8 mouse cellular contexts compared by ENCODE assay signal in the genomic region with DNA sequence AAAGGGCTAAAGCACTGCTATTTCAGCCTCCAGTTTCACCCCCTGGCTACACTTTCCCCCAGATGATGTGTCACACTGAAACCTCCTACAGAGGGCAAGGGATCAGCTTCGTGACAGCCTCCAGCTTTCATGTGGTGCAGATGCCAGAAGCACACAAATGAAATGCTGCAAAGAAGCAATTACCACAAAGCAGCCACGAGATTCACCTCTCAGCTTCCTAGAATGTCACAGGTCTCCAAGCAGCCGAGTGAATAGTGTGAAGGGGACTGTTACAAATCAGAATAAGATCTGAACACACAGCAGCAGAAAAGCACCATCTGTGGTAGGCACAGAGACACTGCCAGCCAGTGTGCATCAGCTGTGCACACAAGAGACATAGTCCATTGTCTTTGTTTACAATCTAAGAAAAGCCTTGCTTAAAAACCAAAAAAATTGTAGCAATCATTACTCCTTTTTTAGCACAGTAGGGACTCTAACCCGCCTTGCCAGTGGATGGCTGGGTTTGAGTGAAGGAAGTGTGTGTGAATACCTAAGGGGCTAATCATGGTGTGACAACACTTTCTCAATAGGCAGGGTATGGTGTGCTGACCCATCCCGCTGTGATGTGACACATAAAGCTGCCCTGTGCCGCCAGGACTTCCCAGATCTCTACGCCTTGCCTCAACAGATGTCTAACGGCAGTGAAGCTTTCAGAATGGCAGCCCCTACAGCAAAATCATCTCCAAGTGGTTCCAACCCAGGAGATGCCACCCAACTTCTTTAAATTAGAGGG. TPM values are rescaled to one million over a fixed set of nuclear protein-coding genes. Genes with fewer than 3 reads are reported as not detected.
A peak's percentile ranks its signal among the peaks of the same experiment; 100 is the strongest.
DNase-seq lines count a peak whose midpoint lies in the region; ATAC-seq lines count a peak whose summit lies in the region.

No protein-coding gene starts in this region.

- H3K27me3 ChIP-seq in kidney, embryonic 15.5 days = no peaks in the 10 kb centered on the region
- no peaks in the 10 kb centered on the region for H3K27me3 ChIP-seq in hindbrain, embryonic 13.5 days
- no peaks in the 10 kb centered on the region for H3K27me3 ChIP-seq in midbrain, embryonic 14.5 days (ENCODE audit: control insufficient read depth, insufficient read depth, low read length)

- peak; percentile 68 for ATAC-seq in kidney, embryonic 15.5 days (replicated peaks; ENCODE audit: low FRiP score)
- peak; percentile 75 for ATAC-seq in hindbrain, embryonic 13.5 days (ENCODE audit: low FRiP score)
- ATAC-seq in midbrain, embryonic 14.5 days (ENCODE audit: low FRiP score, low TSS enrichment) = peak; percentile 64; the same call in 1 of the 2 replicates
- ATAC-seq in megakaryocyte progenitor cell, adult 5-6 weeks (replicated peaks; ENCODE audit: poor library complexity) = no peak

- WGBS in kidney, embryonic 15.5 days = 22% methylated on average over 8 of the region's 8 CpGs
- 5% methylated on average over 8 of the region's 8 CpGs for WGBS in hindbrain, embryonic 13.5 days
- 11% methylated on average over 8 of the region's 8 CpGs for WGBS in midbrain, embryonic 14.5 days

- no peak overlapping the region for H3K4me3 ChIP-seq in kidney, embryonic 15.5 days (replicated peaks)
- no peak overlapping the region for H3K4me3 ChIP-seq in hindbrain, embryonic 13.5 days
- H3K4me3 ChIP-seq in midbrain, embryonic 14.5 days (replicated peaks; ENCODE audit: low read depth, low read length) = no peak overlapping the region

- H3K9me3 ChIP-seq in kidney, embryonic 15.5 days (replicated peaks) = no peaks in the 10 kb centered on the region
- no peaks in the 10 kb centered on the region for H3K9me3 ChIP-seq in hindbrain, embryonic 13.5 days
- H3K9me3 ChIP-seq in midbrain, embryonic 14.5 days (ENCODE audit: control insufficient read depth, low read length) = no peaks in the 10 kb centered on the region

- DNase-seq in kidney, adult 11 months = no peak
- DNase-seq in cerebellum, adult 9-10 months = peak; percentile 59
- peak; percentile 68 for DNase-seq in midbrain, embryonic 14.5 days
- DNase-seq in right cerebral cortex, postnatal 14 days = no peak
- DNase-seq in left cerebral cortex, adult 8-10 months (ENCODE audit: low spot score in 2 of 2) = no peak

- peaks cover 38% of the 10 kb centered on the region for H3K4me1 ChIP-seq in kidney, embryonic 15.5 days
- peaks cover 34% of the 10 kb centered on the region for H3K4me1 ChIP-seq in hindbrain, embryonic 13.5 days (replicated peaks)
- H3K4me1 ChIP-seq in midbrain, embryonic 14.5 days (ENCODE audit: control insufficient read depth, insufficient read depth, low read length) = peaks cover 35% of the 10 kb centered on the region

- H3K9ac ChIP-seq in kidney, embryonic 15.5 days = 0 out of 2 replicates have a peak overlapping the region, but pooled peaks have one; percentile 2
- peak overlapping the region; percentile 31 for H3K9ac ChIP-seq in hindbrain, embryonic 13.5 days
- peak overlapping the region; percentile 4; the same call in 1 of the 2 replicates for H3K9ac ChIP-seq in midbrain, embryonic 14.5 days (replicated peaks; ENCODE audit: low read length)

- no peaks in the 10 kb centered on the region for H3K36me3 ChIP-seq in kidney, embryonic 15.5 days
- H3K36me3 ChIP-seq in hindbrain, embryonic 13.5 days = no peaks in the 10 kb centered on the region
- H3K36me3 ChIP-seq in midbrain, embryonic 14.5 days (ENCODE audit: control insufficient read depth, insufficient read depth, low read length) = no peaks in the 10 kb centered on the region

- H3K4me2 ChIP-seq in kidney, embryonic 15.5 days = no peak overlapping the region
- peak overlapping the region; percentile 33 for H3K4me2 ChIP-seq in hindbrain, embryonic 13.5 days
- H3K4me2 ChIP-seq in midbrain, embryonic 14.5 days (ENCODE audit: low read length) = peak overlapping the region; percentile 19

- peak overlapping the region; percentile 75 for H3K27ac ChIP-seq in kidney, embryonic 15.5 days
- H3K27ac ChIP-seq in hindbrain, embryonic 13.5 days = peak overlapping the region; percentile 92
- H3K27ac ChIP-seq in midbrain, embryonic 14.5 days (replicated peaks; ENCODE audit: low read depth, low read length) = peak overlapping the region; percentile 82

RNA-seq across cellular contexts. Expression of gene Smap2, which starts 14.5 kb away (rescaled TPM):
- 14.4 and 15.4 TPM in 2 replicates for polyA plus RNA-seq in kidney, embryonic 15.5 days (2015; fragmentation: Nextera tagmentation; extraction: Ambion mirVana)
- 36.7 and 36.8 TPM in 2 replicates for polyA plus RNA-seq in hindbrain, embryonic 13.5 days (2015; fragmentation: Nextera tagmentation; extraction: Ambion mirVana)
- polyA plus RNA-seq in midbrain, embryonic 14.5 days (2014; fragmentation: Nextera tagmentation; extraction: Ambion mirVana) = 47.5 and 52.0 TPM in 2 replicates
- total RNA-seq in megakaryocyte progenitor cell, adult 5-6 weeks (2015) = 46.0 and 53.8 TPM in 2 replicates
- total RNA-seq in megakaryocyte progenitor cell, adult 5-6 weeks (2017) = 21.9 and 26.8 TPM in 2 replicates
- total RNA-seq in left cerebral cortex, adult 8-10 months (2022) = 100 to 1,000 TPM; 179 to 188 (median 183) TPM

RNA-seq across cellular contexts. Expression of gene Col9a2, which starts 36.6 kb away (rescaled TPM):
- polyA plus RNA-seq in kidney, embryonic 15.5 days (2015; fragmentation: Nextera tagmentation; extraction: Ambion mirVana) = 3.9 and 6.0 TPM in 2 replicates
- 12.9 and 14.4 TPM in 2 replicates for polyA plus RNA-seq in hindbrain, embryonic 13.5 days (2015; fragmentation: Nextera tagmentation; extraction: Ambion mirVana)
- 8.3 and 10.9 TPM in 2 replicates for polyA plus RNA-seq in midbrain, embryonic 14.5 days (2014; fragmentation: Nextera tagmentation; extraction: Ambion mirVana)
- not detected in 2 replicates for total RNA-seq in megakaryocyte progenitor cell, adult 5-6 weeks (2015)
- total RNA-seq in megakaryocyte progenitor cell, adult 5-6 weeks (2017) = not detected in 2 replicates
- total RNA-seq in left cerebral cortex, adult 8-10 months (2022) = 1 to 10 TPM; 6.2 to 9.6 (median 6.4) TPM

RNA-seq across cellular contexts. Expression of gene Zfp69, which starts 51.1 kb away (rescaled TPM):
- 9.2 and 11.1 TPM in 2 replicates for polyA plus RNA-seq in kidney, embryonic 15.5 days (2015; fragmentation: Nextera tagmentation; extraction: Ambion mirVana)
- polyA plus RNA-seq in hindbrain, embryonic 13.5 days (2015; fragmentation: Nextera tagmentation; extraction: Ambion mirVana) = 9.1 and 9.8 TPM in 2 replicates
- 6.4 and 6.6 TPM in 2 replicates for polyA plus RNA-seq in midbrain, embryonic 14.5 days (2014; fragmentation: Nextera tagmentation; extraction: Ambion mirVana)
- total RNA-seq in megakaryocyte progenitor cell, adult 5-6 weeks (2015) = 2.1 and 3.0 TPM in 2 replicates
- total RNA-seq in megakaryocyte progenitor cell, adult 5-6 weeks (2017) = 0.95 and 2.6 TPM in 2 replicates
- total RNA-seq in left cerebral cortex, adult 8-10 months (2022) = 1 to 10 TPM; 1.5 to 3.0 (median 1.8) TPM

Comparison
In these comparisons a context has a peak if more than half of its experiments do, and no peak if none do; other contexts are left out.
1. DNase-seq: peak in cerebellum, adult 9-10 months (single experiment) and midbrain, embryonic 14.5 days (single experiment); none in kidney, adult 11 months (single experiment), right cerebral cortex, postnatal 14 days (single experiment) and left cerebral cortex, adult 8-10 months (0 of 2).
2. Peak in every context shown above with its lines, with median percentiles within 50 percentile points of each other: H3K27ac ChIP-seq and H3K9ac ChIP-seq.